Mouse (Mus musculus): Measurements from ENCODE around the gene Tas2r123. TPM values are rescaled to one million over a fixed set of nuclear protein-coding genes. Genes with fewer than 3 reads are reported as not detected.

Gene Tas2r123
- polyA plus RNA-seq (2014; fragmentation: Illumina TruSeq; extraction: RNeasy Lipid Tissue Mini Kit (QIAGEN cat#74804); ENCODE audit: low read depth, low replicate concordance): not detected

DNA sequence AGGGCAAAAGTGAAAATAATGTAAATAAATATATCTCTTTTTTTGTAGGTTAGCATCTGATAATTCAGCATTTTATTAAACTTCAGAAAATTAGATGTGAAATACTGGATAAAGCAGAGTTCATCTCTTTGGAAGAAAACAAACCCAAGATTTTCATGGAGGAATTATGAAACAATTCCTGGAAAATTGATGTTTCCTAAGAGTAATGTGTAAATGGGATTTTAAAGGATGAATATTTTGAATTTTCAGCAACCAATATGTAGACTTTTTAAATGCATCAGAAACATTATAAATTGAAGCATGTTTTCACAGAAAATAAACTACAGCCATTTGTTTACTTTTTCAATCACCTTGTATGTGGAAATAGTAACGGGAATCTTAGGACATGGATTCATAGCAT lies at the start of gene Tas2r123:
Gene Tas2r123, plus strand, starts transcription at position 301 of the 400 bp plus-strand sequence.

DNA sequence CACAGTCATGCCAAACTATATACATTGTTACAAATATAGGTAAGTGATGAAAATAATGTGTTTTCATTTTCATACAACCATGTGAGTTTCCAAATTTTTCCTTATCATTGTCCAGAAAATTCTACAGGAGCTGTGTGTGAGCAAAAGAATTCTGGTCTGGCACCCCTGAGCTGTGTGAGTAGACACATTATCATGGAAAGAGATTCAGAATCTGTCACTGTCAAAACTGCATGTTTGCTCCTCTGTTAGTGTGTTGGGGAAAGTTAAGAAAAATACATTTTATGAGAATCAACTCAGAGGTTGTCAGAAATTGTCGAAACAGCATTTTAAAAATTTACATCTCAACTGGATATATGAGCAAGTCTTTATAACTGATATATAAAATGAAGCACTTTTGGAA lies 44.4 kb upstream of the Tas2r123 start, which contains the start of gene Tas2r117:
Gene Tas2r117, plus strand, starts transcription at position 301 of the 400 bp plus-strand sequence.

DNA sequence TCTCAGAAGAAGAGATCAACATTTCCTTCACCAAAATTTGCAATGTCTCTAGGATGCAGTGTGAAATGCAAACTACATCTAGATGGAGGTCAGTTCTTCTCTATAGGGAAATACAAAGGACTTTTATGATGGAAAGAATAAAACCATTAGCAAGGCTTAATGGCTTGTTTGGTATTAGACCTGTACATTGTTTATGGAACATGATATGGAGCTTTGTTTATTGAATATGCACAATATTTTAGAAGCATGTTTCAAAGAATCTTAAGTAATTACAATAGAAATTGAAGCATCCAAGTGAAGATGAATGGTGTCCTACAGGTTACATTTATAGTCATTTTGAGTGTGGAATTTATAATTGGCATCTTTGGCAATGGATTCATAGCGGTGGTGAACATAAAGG lies 8.2 kb downstream of the Tas2r123 start, which contains the start of gene Tas2r116:
Gene Tas2r116, plus strand, starts transcription at position 301 of the 400 bp plus-strand sequence.

DNA sequence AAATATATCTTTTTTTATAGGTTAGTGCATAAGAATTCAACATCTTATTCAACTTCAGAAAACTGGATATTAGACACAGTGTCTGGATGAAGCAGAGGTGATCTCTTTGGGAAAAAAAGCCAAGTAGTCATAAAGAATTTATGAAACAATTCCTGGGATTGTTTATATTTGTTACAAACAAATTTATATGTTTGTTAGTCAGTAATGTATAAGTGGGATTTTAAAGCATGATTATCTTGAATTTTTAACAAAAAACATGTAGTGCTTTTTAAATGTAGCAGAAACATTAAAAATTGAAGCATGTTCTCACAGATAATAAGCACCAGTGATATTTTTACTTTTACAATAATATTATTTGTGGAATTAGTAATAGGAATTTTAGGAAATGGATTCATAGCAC lies 20.8 kb downstream of the Tas2r123 start, which contains the start of gene Tas2r110:
Gene Tas2r110, plus strand, starts transcription at position 301 of the 400 bp plus-strand sequence.

DNA sequence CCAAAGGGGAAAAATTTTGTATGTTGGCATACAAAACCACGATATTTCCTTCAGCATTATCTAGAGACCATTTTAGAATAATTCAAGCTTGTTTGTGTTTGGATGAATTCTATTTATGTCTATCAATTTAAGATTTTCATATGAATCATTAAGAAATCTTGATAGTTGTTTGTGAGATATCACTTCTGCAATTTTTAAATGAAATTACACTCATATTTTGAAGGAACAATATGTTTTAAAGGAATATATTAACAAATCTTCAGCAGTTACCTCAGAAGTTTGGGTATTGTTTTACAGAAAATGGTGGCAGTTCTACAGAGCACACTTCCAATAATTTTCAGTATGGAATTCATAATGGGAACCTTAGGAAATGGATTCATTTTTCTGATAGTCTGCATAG lies 45.8 kb downstream of the Tas2r123 start, which contains the start of gene Tas2r113:
Gene Tas2r113, plus strand, starts transcription at position 301 of the 400 bp plus-strand sequence.

Other genes with a start within 250 kb of the Tas2r123 start
- gene A630073D07Rik, start 195.6 kb upstream of the Tas2r123 start, polyA plus RNA-seq (2014; fragmentation: Illumina TruSeq; extraction: RNeasy Lipid Tissue Mini Kit (QIAGEN cat#74804); ENCODE audit: low read depth, low replicate concordance): not detected
- gene Tas2r120, start 190.2 kb upstream of the Tas2r123 start, polyA plus RNA-seq (2014; fragmentation: Illumina TruSeq; extraction: RNeasy Lipid Tissue Mini Kit (QIAGEN cat#74804); ENCODE audit: low read depth, low replicate concordance): not detected
- not detected for gene Tas2r121, start 146.1 kb upstream of the Tas2r123 start, polyA plus RNA-seq (2014; fragmentation: Illumina TruSeq; extraction: RNeasy Lipid Tissue Mini Kit (QIAGEN cat#74804); ENCODE audit: low read depth, low replicate concordance)
- not detected for gene Tas2r122, start 135.2 kb upstream of the Tas2r123 start, polyA plus RNA-seq (2014; fragmentation: Illumina TruSeq; extraction: RNeasy Lipid Tissue Mini Kit (QIAGEN cat#74804); ENCODE audit: low read depth, low replicate concordance)
- not detected for gene Tas2r115, start 109.1 kb upstream of the Tas2r123 start, polyA plus RNA-seq (2014; fragmentation: Illumina TruSeq; extraction: RNeasy Lipid Tissue Mini Kit (QIAGEN cat#74804); ENCODE audit: low read depth, low replicate concordance)
- not detected for gene Tas2r124, start 92.4 kb upstream of the Tas2r123 start, polyA plus RNA-seq (2014; fragmentation: Illumina TruSeq; extraction: RNeasy Lipid Tissue Mini Kit (QIAGEN cat#74804); ENCODE audit: low read depth, low replicate concordance)
- gene Tas2r102, start 85.0 kb upstream of the Tas2r123 start, polyA plus RNA-seq (2014; fragmentation: Illumina TruSeq; extraction: RNeasy Lipid Tissue Mini Kit (QIAGEN cat#74804); ENCODE audit: low read depth, low replicate concordance): not detected
- not detected for gene Tas2r136, start 69.0 kb upstream of the Tas2r123 start, polyA plus RNA-seq (2014; fragmentation: Illumina TruSeq; extraction: RNeasy Lipid Tissue Mini Kit (QIAGEN cat#74804); ENCODE audit: low read depth, low replicate concordance)
- gene Tas2r117, start 44.3 kb upstream of the Tas2r123 start, polyA plus RNA-seq (2014; fragmentation: Illumina TruSeq; extraction: RNeasy Lipid Tissue Mini Kit (QIAGEN cat#74804); ENCODE audit: low read depth, low replicate concordance): not detected
- not detected for gene Tas2r116, start 8.3 kb downstream of the Tas2r123 start, polyA plus RNA-seq (2014; fragmentation: Illumina TruSeq; extraction: RNeasy Lipid Tissue Mini Kit (QIAGEN cat#74804); ENCODE audit: low read depth, low replicate concordance)
- not detected for gene Tas2r110, start 20.9 kb downstream of the Tas2r123 start, polyA plus RNA-seq (2014; fragmentation: Illumina TruSeq; extraction: RNeasy Lipid Tissue Mini Kit (QIAGEN cat#74804); ENCODE audit: low read depth, low replicate concordance)
- gene Tas2r113, start 45.9 kb downstream of the Tas2r123 start, polyA plus RNA-seq (2014; fragmentation: Illumina TruSeq; extraction: RNeasy Lipid Tissue Mini Kit (QIAGEN cat#74804); ENCODE audit: low read depth, low replicate concordance): not detected
- gene Tas2r125, start 62.5 kb downstream of the Tas2r123 start, polyA plus RNA-seq (2014; fragmentation: Illumina TruSeq; extraction: RNeasy Lipid Tissue Mini Kit (QIAGEN cat#74804); ENCODE audit: low read depth, low replicate concordance): not detected
- gene Tas2r129, start 104.0 kb downstream of the Tas2r123 start, polyA plus RNA-seq (2014; fragmentation: Illumina TruSeq; extraction: RNeasy Lipid Tissue Mini Kit (QIAGEN cat#74804); ENCODE audit: low read depth, low replicate concordance): not detected
- not detected for gene Tas2r131, start 110.8 kb downstream of the Tas2r123 start, polyA plus RNA-seq (2014; fragmentation: Illumina TruSeq; extraction: RNeasy Lipid Tissue Mini Kit (QIAGEN cat#74804); ENCODE audit: low read depth, low replicate concordance)
- gene Tas2r109, start 133.8 kb downstream of the Tas2r123 start, polyA plus RNA-seq (2014; fragmentation: Illumina TruSeq; extraction: RNeasy Lipid Tissue Mini Kit (QIAGEN cat#74804); ENCODE audit: low read depth, low replicate concordance): not detected
- not detected for gene Tas2r103, start 190.0 kb downstream of the Tas2r123 start, polyA plus RNA-seq (2014; fragmentation: Illumina TruSeq; extraction: RNeasy Lipid Tissue Mini Kit (QIAGEN cat#74804); ENCODE audit: low read depth, low replicate concordance)
- not detected for gene Tas2r140, start 208.7 kb downstream of the Tas2r123 start, polyA plus RNA-seq (2014; fragmentation: Illumina TruSeq; extraction: RNeasy Lipid Tissue Mini Kit (QIAGEN cat#74804); ENCODE audit: low read depth, low replicate concordance)